Mouse (Mus musculus): ENCODE measurements around the gene Ccl22.
A peak's percentile ranks its signal among the peaks of the same experiment; 100 is the strongest.

The Ccl22 gene

DNA sequence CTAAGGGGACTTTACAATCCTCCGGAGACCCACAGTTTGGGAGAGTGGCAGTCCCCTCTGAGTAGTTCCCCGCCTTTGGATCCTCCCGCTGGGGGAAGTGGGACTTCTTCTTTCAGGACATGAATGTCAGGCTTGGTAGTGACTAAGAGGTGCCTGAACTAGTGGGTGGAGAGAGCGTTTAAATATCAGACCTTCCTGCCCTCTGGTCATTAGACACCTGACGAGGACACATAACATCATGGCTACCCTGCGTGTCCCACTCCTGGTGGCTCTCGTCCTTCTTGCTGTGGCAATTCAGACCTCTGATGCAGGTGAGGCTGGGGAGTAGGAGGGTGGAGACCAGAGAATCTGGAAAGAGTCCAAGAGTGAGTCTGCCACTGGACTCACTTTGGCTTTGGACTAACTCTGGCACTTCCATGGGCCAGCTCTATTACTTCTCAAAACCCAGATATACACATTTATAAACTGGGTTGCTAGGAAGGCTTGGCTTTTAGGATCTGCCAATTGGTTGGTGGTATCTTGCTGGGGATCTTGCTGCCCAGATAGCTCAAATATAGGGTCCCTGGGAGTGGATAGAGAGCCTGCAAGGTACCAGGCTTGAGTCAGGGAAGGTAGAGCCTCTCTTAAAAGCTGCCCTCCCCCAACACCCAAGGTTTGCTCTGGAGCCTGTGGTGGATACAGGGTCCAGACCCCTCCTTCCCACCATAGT is at the start of gene Ccl22:
Gene Ccl22 (plus strand): TSS at position 115 of the 709 bp plus-strand sequence.
- no peak for DNase-seq (ENCODE audit: low spot score in 2 of 2)

- no peak for DNase-seq (ENCODE audit: low spot score in 2 of 2)
These were observed 49.4 kb upstream of the Ccl22 start, which contains the start of gene Pllp for GRCm38 (mm10) chr8:94695994-94696384. Gene Pllp, minus strand, starts transcription at chr8:94696278.

DNA sequence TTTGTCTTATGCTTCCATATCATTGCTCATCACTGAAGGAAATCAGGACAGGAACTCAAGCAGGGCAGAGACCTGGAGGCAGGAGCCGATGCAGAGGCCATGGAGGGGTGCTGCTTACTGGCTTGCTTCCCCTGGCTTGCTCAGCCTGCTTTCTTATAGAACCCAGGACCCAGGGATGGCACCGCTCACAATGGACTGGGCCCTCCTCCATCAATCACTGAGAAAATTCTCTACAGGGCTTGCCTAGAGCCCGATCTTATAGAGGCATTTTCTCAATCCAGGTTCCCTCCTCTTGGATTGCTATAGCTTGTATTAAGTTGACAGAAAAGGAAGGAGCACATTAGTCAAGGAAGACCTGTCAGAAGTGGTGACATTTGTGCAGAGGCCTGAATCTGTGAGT is 48.8 kb upstream of the Ccl22 start:
- DNase-seq (ENCODE audit: low spot score in 2 of 2) = no peak

GRCm38 (mm10) chr8:94697956-94698355 is 47.4 kb upstream of the Ccl22 start:
- DNase-seq (ENCODE audit: low spot score in 2 of 2) = no peak

DNA sequence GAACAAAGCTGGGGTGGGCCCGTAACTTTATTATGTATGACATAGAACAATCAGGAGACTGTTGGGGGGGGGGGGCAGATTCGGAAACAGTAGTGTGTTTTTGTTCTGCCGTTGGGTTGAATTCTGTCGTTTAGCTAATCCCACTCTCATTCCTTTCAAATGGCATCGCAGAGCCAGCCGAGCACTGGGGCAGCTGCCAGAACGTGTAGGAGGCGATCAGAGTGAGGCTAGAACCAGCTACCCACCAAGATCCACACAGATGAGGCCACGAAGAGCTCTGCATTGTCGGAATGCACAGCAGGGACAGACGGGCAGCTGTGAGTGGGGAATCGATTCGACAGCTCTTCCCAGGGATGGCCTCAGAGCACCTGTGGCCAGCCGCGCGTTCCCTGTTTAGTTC is 46.0 kb upstream of the Ccl22 start:
- no peak for DNase-seq (ENCODE audit: low spot score in 2 of 2)

GRCm38 (mm10) chr8:94700421-94700935 is 44.9 kb upstream of the Ccl22 start:
- DNase-seq (ENCODE audit: low spot score in 2 of 2) = no peak

DNA sequence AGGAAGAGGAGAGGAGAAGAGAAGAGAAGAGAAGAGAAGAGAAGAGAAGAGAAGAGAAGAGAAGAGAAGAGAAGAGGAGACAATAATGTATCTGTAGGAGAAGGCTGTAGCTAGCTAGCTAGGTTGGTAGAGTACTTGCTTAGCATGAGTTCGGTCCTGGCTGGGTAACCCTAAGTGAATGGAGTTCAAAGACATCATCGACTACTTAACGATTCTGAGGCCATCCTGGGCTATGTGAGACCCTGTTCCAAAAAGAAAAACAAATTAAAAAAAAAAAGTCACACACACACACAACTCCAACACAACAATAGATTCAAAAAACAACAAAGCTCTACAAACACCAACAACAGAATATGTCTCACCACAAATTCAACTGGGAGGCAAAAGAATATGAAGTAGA is 43.2 kb upstream of the Ccl22 start:
- no peak for DNase-seq (ENCODE audit: low spot score in 2 of 2)

GRCm38 (mm10) chr8:94702844-94703813 is 42.3 kb upstream of the Ccl22 start:
- DNase-seq (ENCODE audit: low spot score in 2 of 2) = peak; percentile 63 to 72

- peak; percentile 99 for DNase-seq (ENCODE audit: low spot score in 2 of 2)
These were observed 41.3 kb upstream of the Ccl22 start for GRCm38 (mm10) chr8:94703972-94704668.

GRCm38 (mm10) chr8:94704669-94704984 is 40.8 kb upstream of the Ccl22 start:
- DNase-seq (ENCODE audit: low spot score in 2 of 2) = no peak

DNA sequence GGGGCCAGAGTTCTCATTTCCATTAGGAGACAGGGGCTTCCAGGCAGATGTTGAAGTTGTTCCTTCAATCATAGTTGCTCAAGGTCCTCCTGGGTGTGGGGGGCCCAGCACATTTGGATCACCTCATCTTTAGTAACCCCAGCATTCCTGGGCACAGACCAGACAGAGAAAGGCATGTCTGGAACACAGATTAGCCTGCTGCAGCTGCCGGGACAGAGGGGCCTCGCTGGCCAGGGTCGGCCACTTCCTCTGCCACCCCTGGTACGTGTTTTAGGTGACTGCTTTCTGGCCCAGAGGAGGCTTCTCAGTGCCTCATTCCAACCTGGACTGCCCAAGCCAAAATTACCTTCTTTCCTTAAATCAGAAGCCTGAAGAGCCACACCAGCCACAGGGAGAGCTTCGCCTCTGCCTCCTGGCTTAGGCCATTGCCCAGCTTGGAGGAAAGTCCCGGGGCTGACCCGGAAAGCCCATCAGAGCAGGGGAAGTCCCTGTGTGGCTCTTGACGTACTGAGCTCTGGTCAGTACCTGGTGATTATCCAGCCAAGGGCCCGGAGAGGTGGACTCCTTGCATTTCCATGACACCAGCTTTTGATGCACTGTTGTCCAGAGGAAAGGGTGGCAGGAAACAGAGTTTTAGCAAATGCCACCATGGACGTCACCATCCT is 39.7 kb upstream of the Ccl22 start:
- DNase-seq (ENCODE audit: low spot score in 2 of 2) = no peak

- DNase-seq (ENCODE audit: low spot score in 2 of 2) = no peak
These were observed 38.5 kb upstream of the Ccl22 start for GRCm38 (mm10) chr8:94706732-94707395.

- no peak for DNase-seq (ENCODE audit: low spot score in 2 of 2)
These were observed 35.1 kb upstream of the Ccl22 start for GRCm38 (mm10) chr8:94710336-94710735.

GRCm38 (mm10) chr8:94711160-94711718 is 34.2 kb upstream of the Ccl22 start:
- DNase-seq (ENCODE audit: low spot score in 2 of 2) = no peak

- DNase-seq (ENCODE audit: low spot score in 2 of 2) = no peak
These were observed 30.8 kb upstream of the Ccl22 start for GRCm38 (mm10) chr8:94714556-94714955.

GRCm38 (mm10) chr8:94715871-94716270 is 29.5 kb upstream of the Ccl22 start:
- no peak for DNase-seq (ENCODE audit: low spot score in 2 of 2)

- no peak for DNase-seq (ENCODE audit: low spot score in 2 of 2)
These were observed 28.5 kb upstream of the Ccl22 start for GRCm38 (mm10) chr8:94716841-94717240.

DNA sequence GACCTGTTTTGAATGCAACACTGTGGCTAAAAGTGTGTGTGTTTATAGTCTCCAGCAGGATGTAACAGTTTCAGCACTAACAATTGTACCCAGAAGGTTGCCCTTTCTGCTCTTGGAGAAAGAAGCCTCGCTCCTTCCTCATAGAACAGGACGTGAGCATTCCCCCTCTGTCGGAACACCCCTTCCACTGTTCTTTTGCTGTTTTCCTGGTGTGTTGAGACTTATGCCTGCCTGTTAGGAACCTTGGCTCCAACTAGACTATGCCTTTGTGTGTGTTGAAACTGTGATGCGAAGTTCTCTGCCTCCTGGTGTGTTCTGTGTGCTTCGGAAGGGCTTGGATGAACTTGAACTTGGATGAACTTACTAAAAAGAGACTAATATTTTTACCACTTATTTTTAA is 19.4 kb upstream of the Ccl22 start:
- DNase-seq (ENCODE audit: low spot score in 2 of 2) = no peak

DNA sequence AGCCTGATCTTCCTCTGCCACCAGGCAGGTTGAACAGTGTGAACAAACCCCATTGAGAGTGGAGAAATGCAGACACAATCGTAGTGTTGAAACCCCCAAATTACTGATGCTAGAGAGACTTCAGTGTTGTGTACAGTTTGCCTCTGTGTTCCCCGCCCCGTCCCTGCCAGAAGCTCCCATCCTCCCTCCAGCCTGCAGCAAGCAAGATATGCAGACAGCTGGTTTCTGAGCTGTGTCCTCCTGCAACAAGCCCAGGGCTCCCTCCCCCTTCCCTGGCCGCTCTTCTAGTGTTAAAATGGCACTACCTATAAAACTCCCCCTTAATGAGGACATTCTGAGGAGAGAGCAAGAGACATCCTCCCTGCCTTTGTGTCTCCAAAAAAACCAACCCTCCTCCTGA is 16.1 kb upstream of the Ccl22 start:
- no peak for DNase-seq (ENCODE audit: low spot score in 2 of 2)

- DNase-seq (ENCODE audit: low spot score in 2 of 2) = peak; percentile 63 to 75
These were observed 11.4 kb upstream of the Ccl22 start for GRCm38 (mm10) chr8:94733821-94734465.

Measured in spleen, postnatal 14 days (tissue).